ENCODE assay signal across 8 mouse cellular contexts in the genomic region with DNA sequence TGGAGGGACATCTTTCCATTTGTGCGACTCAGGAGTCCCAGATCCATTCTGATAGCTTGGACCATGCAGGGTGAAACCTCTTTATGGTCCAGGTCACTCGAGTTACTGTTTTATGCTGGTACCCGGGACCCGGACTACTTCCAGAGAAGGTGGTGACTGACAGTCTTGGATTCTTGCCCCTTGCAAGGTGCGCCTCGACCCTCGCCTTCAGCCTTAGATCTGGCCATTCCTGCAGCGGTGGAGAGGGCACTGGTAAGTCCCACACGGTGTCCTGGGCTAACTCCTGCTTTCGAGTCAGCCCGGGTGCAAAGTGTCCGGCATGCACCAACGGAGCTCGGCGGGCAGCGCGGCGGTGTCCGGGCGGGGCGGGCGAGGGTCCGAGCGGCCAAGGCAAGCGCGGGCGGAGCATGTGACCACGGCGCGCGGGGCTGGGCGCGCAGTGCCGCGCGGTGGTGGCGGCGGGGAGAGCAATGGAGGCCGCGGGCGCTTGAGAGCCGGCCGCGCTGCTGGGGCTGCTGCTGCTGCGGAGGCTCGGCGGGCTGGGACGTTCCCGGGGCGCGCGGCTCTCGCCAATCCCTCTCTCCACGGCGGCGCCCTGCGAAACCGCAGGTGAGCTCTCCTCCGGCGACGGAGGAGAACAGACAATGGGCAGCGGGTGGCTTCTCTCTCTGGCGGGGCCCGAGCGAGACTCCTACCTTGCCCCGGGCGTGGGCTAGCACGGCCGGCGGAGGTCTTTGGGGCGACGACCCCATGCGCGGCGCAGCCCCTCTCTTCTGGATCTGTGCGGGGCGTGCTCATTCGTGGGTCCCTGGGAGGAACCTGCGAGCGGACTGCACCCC. TPM values are rescaled to one million over a fixed set of nuclear protein-coding genes. Genes with fewer than 3 reads are reported as not detected.
DNase-seq lines count a peak whose midpoint lies in the region; ATAC-seq and TF ChIP-seq lines count a peak whose summit lies in the region.

No protein-coding gene starts in this region.

- peak overlapping the region; percentile 80 for H3K9ac ChIP-seq in embryonic facial prominence, embryonic 14.5 days (ENCODE audit: low read depth, low read length)
- peak overlapping the region; percentile 83 for H3K9ac ChIP-seq in heart, embryonic 14.5 days (ENCODE audit: low read length)

- H3K9me3 ChIP-seq in G1E (replicated peaks): no peaks in the 10 kb centered on the region
- no peaks in the 10 kb centered on the region for H3K9me3 ChIP-seq in embryonic facial prominence, embryonic 14.5 days (ENCODE audit: control insufficient read depth, low read length)
- H3K9me3 ChIP-seq in heart, embryonic 14.5 days (ENCODE audit: control insufficient read depth, low read length): no peaks in the 10 kb centered on the region

- peak; percentile 64; the same call in 1 of the 2 replicates for TF ChIP-seq POLR2A in olfactory bulb, adult 2 months (IDR thresholded peaks at IDR 0.05; ENCODE audit: insufficient read depth, low read depth, low read length)

- ATAC-seq in G1E (ENCODE audit: extremely low read depth, insufficient number of reproducible peaks, low FRiP score, poor library complexity, severe bottlenecking): peak; percentile 5; the same call in 1 of the 2 replicates
- peak; percentile 91 for ATAC-seq in embryonic facial prominence, embryonic 14.5 days (ENCODE audit: low read depth)
- peak; percentile 81 for ATAC-seq in heart, embryonic 14.5 days (ENCODE audit: insufficient number of reproducible peaks, insufficient read depth, low FRiP score, low read depth)

- DNase-seq in G1E (ENCODE audit: low spot score): peak; percentile 47
- DNase-seq in brain, adult 2 months (ENCODE audit: low read depth, low spot score): peak; percentile 76
- DNase-seq in embryonic facial prominence, embryonic 14.5 days (ENCODE audit: low spot score): peak; percentile 81
- DNase-seq in layer of hippocampus, adult 18-20 months (ENCODE audit: low spot score in 2 of 2): peak; percentile 57 to 67
- peak; percentile 11 to 16 for DNase-seq in lung, adult 18-20 months
- DNase-seq in urinary bladder, postnatal 14 days (ENCODE audit: low spot score): peak; percentile 48

- peaks cover 24% of the 10 kb centered on the region for H3K36me3 ChIP-seq in G1E (replicated peaks)
- H3K36me3 ChIP-seq in embryonic facial prominence, embryonic 14.5 days (ENCODE audit: control insufficient read depth, insufficient read depth, low read length): no peaks in the 10 kb centered on the region
- no peaks in the 10 kb centered on the region for H3K36me3 ChIP-seq in heart, embryonic 14.5 days (ENCODE audit: control insufficient read depth, insufficient read depth, low read length)

- peaks cover 61% of the 10 kb centered on the region for H3K4me1 ChIP-seq in G1E (ENCODE audit: insufficient read depth, low read depth, low read length)
- H3K4me1 ChIP-seq in embryonic facial prominence, embryonic 14.5 days (ENCODE audit: control insufficient read depth, insufficient read depth, low read length): no peaks in the 10 kb centered on the region
- H3K4me1 ChIP-seq in heart, embryonic 14.5 days (ENCODE audit: control insufficient read depth in 2 of 2, insufficient read depth in 2 of 2, low read length in 2 of 2): peaks cover 2% of the 10 kb centered on the region in 2 experiments; a peak in 1 of 4 replicates
- H3K4me1 ChIP-seq in olfactory bulb, adult 2 months (ENCODE audit: control insufficient read depth, insufficient read depth, low read length): peaks cover 3% of the 10 kb centered on the region; the same call in 1 of the 2 replicates

- peak overlapping the region; percentile 93 for H3K4me2 ChIP-seq in embryonic facial prominence, embryonic 14.5 days (ENCODE audit: low read depth, low read length)
- peak overlapping the region; percentile 99 for H3K4me2 ChIP-seq in heart, embryonic 14.5 days (ENCODE audit: low read length)

- H3K27me3 ChIP-seq in G1E (ENCODE audit: insufficient read depth, low read length): no peaks in the 10 kb centered on the region
- H3K27me3 ChIP-seq in embryonic facial prominence, embryonic 14.5 days (replicated peaks; ENCODE audit: control insufficient read depth, insufficient read depth, low read length): no peaks in the 10 kb centered on the region
- no peaks in the 10 kb centered on the region; the same call in 1 of the 2 replicates for H3K27me3 ChIP-seq in heart, embryonic 14.5 days (ENCODE audit: control insufficient read depth, insufficient read depth, low read length)

- TF ChIP-seq CTCF in G1E (IDR thresholded peaks at IDR 0.05; ENCODE audit: low read depth, low read length): no peak
- TF ChIP-seq CTCF in olfactory bulb, adult 2 months (IDR thresholded peaks at IDR 0.05; ENCODE audit: insufficient read depth, low read depth, low read length): peak; percentile 55; the same call in 1 of the 2 replicates

- H3K27ac ChIP-seq in embryonic facial prominence, embryonic 14.5 days (replicated peaks; ENCODE audit: low read depth, low read length): peak overlapping the region; percentile 84
- H3K27ac ChIP-seq in heart, embryonic 14.5 days (replicated peaks in 1 of 2; ENCODE audit: control insufficient read depth in 1 of 2, insufficient read depth in 1 of 2, low read depth in 2 of 2, low read length in 2 of 2): no peak overlapping the region
- H3K27ac ChIP-seq in olfactory bulb, adult 2 months (ENCODE audit: insufficient read depth, low read depth, low read length): peak overlapping the region; percentile 88

- under 1% methylated on average over 27 of the region's 80 CpGs for WGBS in embryonic facial prominence, embryonic 14.5 days
- WGBS in heart, embryonic 14.5 days: under 1% methylated on average over 75 of the region's 80 CpGs
- WGBS in olfactory bulb, adult 2 months: under 1% methylated on average over 80 of the region's 80 CpGs

- peak overlapping the region; percentile 81 for H3K4me3 ChIP-seq in G1E (ENCODE audit: low read depth, low read length)
- peak overlapping the region; percentile 81 for H3K4me3 ChIP-seq in embryonic facial prominence, embryonic 14.5 days (ENCODE audit: low read depth, low read length)
- H3K4me3 ChIP-seq in heart, embryonic 14.5 days (ENCODE audit: control insufficient read depth in 1 of 2, insufficient read depth in 1 of 2, low read depth in 1 of 2, low read length in 2 of 2): peak overlapping the region; percentile 65 to 75
- H3K4me3 ChIP-seq in olfactory bulb, adult 2 months (ENCODE audit: insufficient read depth, low read depth, low read length): peak overlapping the region; percentile 100

RNA-seq across cellular contexts. Expression of a gene that starts 1.2 kb away (rescaled TPM):
- total RNA-seq in G1E (2014; fragmentation: Nextera tagmentation): 27.2 and 41.5 TPM in 2 replicates
- 7.3 and 8.1 TPM in 2 replicates for total RNA-seq in G1E (2017)
- polyA plus RNA-seq in G1E (2012): 25.1 and 27.2 TPM in 2 replicates
- polyA plus RNA-seq in embryonic facial prominence, embryonic 14.5 days (2014; fragmentation: Nextera tagmentation; extraction: Ambion mirVana): 9.8 and 10.8 TPM in 2 replicates
- 36.1 and 38.0 TPM in 2 replicates for polyA plus RNA-seq in heart, embryonic 14.5 days (2014; fragmentation: Nextera tagmentation; extraction: Ambion mirVana)
- total RNA-seq in layer of hippocampus, adult 18-20 months (2021): 10 to 100 TPM; 83.7 to 89.5 TPM
- not detected in 2 replicates for polyA plus RNA-seq in olfactory bulb, adult 2 months (2012; ENCODE audit: insufficient read depth, insufficient read length, low replicate concordance, missing spikeins)

Comparison
In these comparisons a context has a peak if more than half of its experiments do, and no peak if none do; other contexts are left out.
1. ATAC-seq: peak in every context shown above with its lines; median percentile 91 in embryonic facial prominence, embryonic 14.5 days; 81 in heart, embryonic 14.5 days; 5 in G1E.
2. DNase-seq: peak in every context shown above with its lines; median percentile 81 in embryonic facial prominence, embryonic 14.5 days; 76 in brain, adult 2 months; 62 in layer of hippocampus, adult 18-20 months; 48 in urinary bladder, postnatal 14 days; 47 in G1E; 14 in lung, adult 18-20 months.
3. H3K27ac ChIP-seq: peak in embryonic facial prominence, embryonic 14.5 days (single experiment) and olfactory bulb, adult 2 months (single experiment); none in heart, embryonic 14.5 days (0 of 2).
4. Peak in every context shown above with its lines, with median percentiles within 50 percentile points of each other: H3K4me3 ChIP-seq.